20 mouse cellular contexts compared by ENCODE assay signal in the genomic region with DNA sequence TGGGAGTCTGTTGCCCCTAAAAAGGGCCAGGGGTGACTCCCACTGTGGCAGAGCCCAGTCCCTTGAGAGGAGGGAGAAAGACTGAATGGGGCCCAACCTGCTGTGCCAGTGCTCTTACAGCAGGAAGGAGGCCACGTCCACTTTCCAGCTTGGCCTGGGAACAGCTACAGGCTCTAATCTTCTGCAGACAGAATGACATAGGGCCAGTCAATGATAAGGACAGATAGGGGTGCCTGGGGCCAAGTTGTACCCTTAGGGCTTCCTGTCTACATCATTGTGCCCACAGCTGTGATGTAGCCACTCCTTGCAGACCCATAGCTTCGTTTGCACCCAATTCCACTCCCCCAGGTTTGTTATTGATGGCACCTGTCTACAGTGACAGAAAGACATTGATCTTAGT. TPM values are rescaled to one million over a fixed set of nuclear protein-coding genes. Genes with fewer than 3 reads are reported as not detected.
DNase-seq lines count a peak whose midpoint lies in the region; ATAC-seq and TF ChIP-seq lines count a peak whose summit lies in the region.
"Had no signal": no experiment of that assay in that cellular context is flagged by ENCODE, and none has a peak within 500 bp of the region (broad histone marks: within the 10 kb centered on the region; RNA-seq: fewer than 3 reads in every experiment).

No protein-coding gene starts in this region.

- no peak overlapping the region for H3K9ac ChIP-seq in embryonic facial prominence, embryonic 15.5 days
- peak overlapping the region; percentile 61 for H3K9ac ChIP-seq in liver, postnatal 0 days (replicated peaks)
- no peak overlapping the region for H3K9ac ChIP-seq in forebrain, embryonic 11.5 days (ENCODE audit: low read length)
- H3K9ac ChIP-seq: forebrain, embryonic 15.5 days; neural tube, embryonic 12.5 days had no signal

- peaks cover 34% of the 10 kb centered on the region for H3K4me1 ChIP-seq in embryonic facial prominence, embryonic 15.5 days
- H3K4me1 ChIP-seq in embryonic facial prominence, embryonic 10.5 days: peaks cover 40% of the 10 kb centered on the region
- H3K4me1 ChIP-seq in megakaryocyte, embryonic 14.5 days: peaks cover 73% of the 10 kb centered on the region
- peaks cover 35% of the 10 kb centered on the region for H3K4me1 ChIP-seq in liver, postnatal 0 days (ENCODE audit: insufficient read depth)
- H3K4me1 ChIP-seq in forebrain, embryonic 11.5 days (replicated peaks; ENCODE audit: control insufficient read depth, insufficient read depth, low read length): 0 out of 2 replicates have a peak, but pooled peaks cover 5% of the 10 kb centered on the region

- no peaks in the 10 kb centered on the region for H3K9me3 ChIP-seq in embryonic facial prominence, embryonic 15.5 days (replicated peaks)
- H3K9me3 ChIP-seq in embryonic facial prominence, embryonic 10.5 days: no peaks in the 10 kb centered on the region
- H3K9me3 ChIP-seq in megakaryocyte, embryonic 14.5 days: 0 out of 2 replicates have a peak, but pooled peaks cover 1% of the 10 kb centered on the region
- H3K9me3 ChIP-seq in liver, postnatal 0 days (ENCODE audit: low read length): no peaks in the 10 kb centered on the region
- H3K9me3 ChIP-seq in forebrain, embryonic 11.5 days (ENCODE audit: control insufficient read depth, low read length): no peaks in the 10 kb centered on the region
- H3K9me3 ChIP-seq: forebrain, embryonic 15.5 days; neural tube, embryonic 12.5 days had no signal

- H3K4me2 ChIP-seq in embryonic facial prominence, embryonic 15.5 days (replicated peaks): peak overlapping the region; percentile 72
- peak overlapping the region; percentile 85 for H3K4me2 ChIP-seq in liver, postnatal 0 days (ENCODE audit: low read depth, low read length)
- no peak overlapping the region for H3K4me2 ChIP-seq in forebrain, embryonic 11.5 days (ENCODE audit: low read depth, low read length, severe bottlenecking)
- H3K4me2 ChIP-seq: forebrain, embryonic 15.5 days; neural tube, embryonic 12.5 days had no signal

- peak; percentile 90 for TF ChIP-seq EP300 in liver, postnatal 0 days (IDR thresholded peaks at IDR 0.05; ENCODE audit: low read depth)

- peak overlapping the region; percentile 17; the same call in 1 of the 2 replicates for H3K27ac ChIP-seq in embryonic facial prominence, embryonic 15.5 days (replicated peaks)
- no peak overlapping the region for H3K27ac ChIP-seq in embryonic facial prominence, embryonic 10.5 days (replicated peaks)
- peak overlapping the region; percentile 60 for H3K27ac ChIP-seq in liver, postnatal 0 days (ENCODE audit: low read depth)
- H3K27ac ChIP-seq in forebrain, embryonic 11.5 days (ENCODE audit: low read depth, low read length): no peak overlapping the region
- H3K27ac ChIP-seq: forebrain, embryonic 15.5 days; neural tube, embryonic 12.5 days had no signal

- H3K27me3 ChIP-seq in embryonic facial prominence, embryonic 15.5 days: peaks cover 27% of the 10 kb centered on the region
- peaks cover 51% of the 10 kb centered on the region for H3K27me3 ChIP-seq in embryonic facial prominence, embryonic 10.5 days (replicated peaks; ENCODE audit: low read depth, poor library complexity, severe bottlenecking)
- H3K27me3 ChIP-seq in megakaryocyte, embryonic 14.5 days (replicated peaks): peaks cover 82% of the 10 kb centered on the region
- peaks cover 12% of the 10 kb centered on the region; the same call in 1 of the 2 replicates for H3K27me3 ChIP-seq in liver, postnatal 0 days (ENCODE audit: insufficient read depth, low read length)
- peaks cover 24% of the 10 kb centered on the region for H3K27me3 ChIP-seq in forebrain, embryonic 11.5 days (ENCODE audit: control insufficient read depth, insufficient read depth, low read length)
- H3K27me3 ChIP-seq: Patski had no signal

- 54% methylated on average over 2 of the region's 2 CpGs for WGBS in embryonic facial prominence, embryonic 15.5 days
- 65% methylated on average over 2 of the region's 2 CpGs for WGBS in embryonic facial prominence, embryonic 10.5 days
- 27% methylated on average over 2 of the region's 2 CpGs for WGBS in liver, postnatal 0 days (ENCODE audit: insufficient replicate concordance)
- WGBS in forebrain, embryonic 11.5 days: 76% methylated on average over 2 of the region's 2 CpGs

- ATAC-seq in embryonic facial prominence, embryonic 15.5 days (ENCODE audit: insufficient number of reproducible peaks, low FRiP score, low TSS enrichment, low read depth): no peak
- no peak for ATAC-seq in megakaryocyte, adult 5-6 weeks (ENCODE audit: poor library complexity, severe bottlenecking)
- peak; percentile 65 for ATAC-seq in liver, postnatal 0 days
- ATAC-seq in forebrain, embryonic 11.5 days (replicated peaks; ENCODE audit: low FRiP score): no peak
- ATAC-seq: forebrain, embryonic 15.5 days; Patski had no signal

- H3K4me3 ChIP-seq in embryonic facial prominence, embryonic 15.5 days (replicated peaks): no peak overlapping the region
- H3K4me3 ChIP-seq in embryonic facial prominence, embryonic 10.5 days: no peak overlapping the region
- H3K4me3 ChIP-seq in megakaryocyte, embryonic 14.5 days (replicated peaks): peak overlapping the region; percentile 93
- H3K4me3 ChIP-seq in liver, postnatal 0 days (ENCODE audit: low read depth, low read length): peak overlapping the region; percentile 61
- H3K4me3 ChIP-seq in forebrain, embryonic 11.5 days (ENCODE audit: low read depth, low read length): no peak overlapping the region
- H3K4me3 ChIP-seq: forebrain, embryonic 15.5 days; neural tube, embryonic 12.5 days had no signal

- no peak for DNase-seq in embryonic facial prominence, embryonic 10.5 days (ENCODE audit: low spot score)
- DNase-seq in liver, postnatal 0 days: peak; percentile 49
- DNase-seq in layer of hippocampus, postnatal 14 days (ENCODE audit: low spot score in 2 of 2): no peak
- DNase-seq in MN1 (ENCODE audit: low spot score): no peak
- no peak for DNase-seq in forebrain, embryonic 11.5 days (ENCODE audit: low spot score)
- DNase-seq: cerebellum, adult 11-12 months; kidney, postnatal 14 days; lung, adult 2 months; thymus, adult 2 months had no signal

- no peak for TF ChIP-seq CTCF in liver, postnatal 0 days (IDR thresholded peaks at IDR 0.05; ENCODE audit: low read depth)

- no peaks in the 10 kb centered on the region for H3K36me3 ChIP-seq in embryonic facial prominence, embryonic 15.5 days
- no peaks in the 10 kb centered on the region for H3K36me3 ChIP-seq in embryonic facial prominence, embryonic 10.5 days (replicated peaks)
- H3K36me3 ChIP-seq in megakaryocyte, embryonic 14.5 days (replicated peaks; ENCODE audit: low read length): peaks cover 23% of the 10 kb centered on the region
- H3K36me3 ChIP-seq in liver, postnatal 0 days (replicated peaks; ENCODE audit: insufficient read depth, low read length): no peaks in the 10 kb centered on the region
- H3K36me3 ChIP-seq in forebrain, embryonic 11.5 days (ENCODE audit: control insufficient read depth, insufficient read depth, low read length): no peaks in the 10 kb centered on the region
- H3K36me3 ChIP-seq: forebrain, embryonic 15.5 days; neural tube, embryonic 12.5 days had no signal

RNA-seq across cellular contexts. Expression of a gene that starts 2.2 kb away (rescaled TPM):
- polyA plus RNA-seq in embryonic facial prominence, embryonic 15.5 days (2015; fragmentation: Nextera tagmentation; extraction: Ambion mirVana): 9.0 and 10.9 TPM in 2 replicates
- 2.2 and 2.3 TPM in 2 replicates for polyA plus RNA-seq in embryonic facial prominence, embryonic 10.5 days (2016; fragmentation: Nextera tagmentation; extraction: Ambion mirVana)
- 5.2 and 5.9 TPM in 2 replicates for polyA plus RNA-seq in megakaryocyte, embryonic 14.5 days (2012; ENCODE audit: insufficient read depth, low replicate concordance)
- not detected in 2 replicates for total RNA-seq in megakaryocyte, adult 5-6 weeks (2015)
- total RNA-seq in megakaryocyte, adult 5-6 weeks (2017): not detected in 2 replicates
- polyA plus RNA-seq in liver, postnatal 0 days (2015; fragmentation: Nextera tagmentation; extraction: Ambion mirVana): 2.2 and 2.4 TPM in 2 replicates
- under 1 TPM in 1 of 2 experiments, not detected in 1; 0.07 TPM for total RNA-seq in layer of hippocampus, postnatal 14 days (2021)
- polyA plus RNA-seq in forebrain, embryonic 11.5 days (2014; fragmentation: Nextera tagmentation; extraction: Ambion mirVana): 0.65 and 0.92 TPM in 2 replicates
- total RNA-seq: granulocyte monocyte progenitor cell, adult 5-6 weeks; layer of hippocampus, postnatal 10 days; left cerebral cortex, postnatal 25 days had no signal
- polyA plus RNA-seq: Patski had no signal

RNA-seq across cellular contexts. Expression of a gene that starts 33.1 kb away (rescaled TPM):
- polyA plus RNA-seq in embryonic facial prominence, embryonic 15.5 days (2015; fragmentation: Nextera tagmentation; extraction: Ambion mirVana): 13.0 and 16.2 TPM in 2 replicates
- 6.0 and 6.5 TPM in 2 replicates for polyA plus RNA-seq in embryonic facial prominence, embryonic 10.5 days (2016; fragmentation: Nextera tagmentation; extraction: Ambion mirVana)
- 5.2 and 14.2 TPM in 2 replicates for polyA plus RNA-seq in megakaryocyte, embryonic 14.5 days (2012; ENCODE audit: insufficient read depth, low replicate concordance)
- total RNA-seq in megakaryocyte, adult 5-6 weeks (2015): 0.85 and 2.4 TPM in 2 replicates
- total RNA-seq in megakaryocyte, adult 5-6 weeks (2017): 3.5 and 4.3 TPM in 2 replicates
- polyA plus RNA-seq in liver, postnatal 0 days (2015; fragmentation: Nextera tagmentation; extraction: Ambion mirVana): 6.3 and 6.7 TPM in 2 replicates
- total RNA-seq in layer of hippocampus, postnatal 14 days (2021): 1 to 10 TPM; 7.0 to 9.0 TPM
- polyA plus RNA-seq in forebrain, embryonic 11.5 days (2014; fragmentation: Nextera tagmentation; extraction: Ambion mirVana): 5.6 and 5.9 TPM in 2 replicates

RNA-seq across cellular contexts. Expression of a gene that starts 34.5 kb away (rescaled TPM):
- 0.12 and 0.15 TPM in 2 replicates for polyA plus RNA-seq in embryonic facial prominence, embryonic 15.5 days (2015; fragmentation: Nextera tagmentation; extraction: Ambion mirVana)
- 0.14 TPM in 1 of 2 replicates, not detected in the other for polyA plus RNA-seq in embryonic facial prominence, embryonic 10.5 days (2016; fragmentation: Nextera tagmentation; extraction: Ambion mirVana)
- polyA plus RNA-seq in megakaryocyte, embryonic 14.5 days (2012; ENCODE audit: insufficient read depth, low replicate concordance): 0.12 TPM in 1 of 2 replicates, not detected in the other
- not detected in 2 replicates for total RNA-seq in megakaryocyte, adult 5-6 weeks (2015)
- not detected in 2 replicates for total RNA-seq in megakaryocyte, adult 5-6 weeks (2017)
- not detected in 2 replicates for polyA plus RNA-seq in liver, postnatal 0 days (2015; fragmentation: Nextera tagmentation; extraction: Ambion mirVana)
- under 1 TPM; 0.48 to 0.64 TPM for total RNA-seq in layer of hippocampus, postnatal 14 days (2021)
- polyA plus RNA-seq in forebrain, embryonic 11.5 days (2014; fragmentation: Nextera tagmentation; extraction: Ambion mirVana): not detected in 2 replicates
- total RNA-seq: gastrocnemius, adult 18-20 months; granulocyte monocyte progenitor cell, adult 5-6 weeks; hematopoietic stem cell, adult 5-6 weeks had no signal
- polyA plus RNA-seq: forebrain, embryonic 15.5 days; lung, adult 2 months; neural tube, embryonic 12.5 days; Patski had no signal

Comparison
In these comparisons a context has a peak if more than half of its experiments do, and no peak if none do; other contexts are left out.
1. H3K27ac ChIP-seq: peak in embryonic facial prominence, embryonic 15.5 days (single experiment) and liver, postnatal 0 days (single experiment); none in embryonic facial prominence, embryonic 10.5 days (single experiment) and forebrain, embryonic 11.5 days (single experiment).
2. H3K4me3 ChIP-seq: peak in megakaryocyte, embryonic 14.5 days (single experiment) and liver, postnatal 0 days (single experiment); none in embryonic facial prominence, embryonic 15.5 days (single experiment), embryonic facial prominence, embryonic 10.5 days (single experiment) and forebrain, embryonic 11.5 days (single experiment).